ENCODE assay signal across 24 mouse cellular contexts in the genomic region with DNA sequence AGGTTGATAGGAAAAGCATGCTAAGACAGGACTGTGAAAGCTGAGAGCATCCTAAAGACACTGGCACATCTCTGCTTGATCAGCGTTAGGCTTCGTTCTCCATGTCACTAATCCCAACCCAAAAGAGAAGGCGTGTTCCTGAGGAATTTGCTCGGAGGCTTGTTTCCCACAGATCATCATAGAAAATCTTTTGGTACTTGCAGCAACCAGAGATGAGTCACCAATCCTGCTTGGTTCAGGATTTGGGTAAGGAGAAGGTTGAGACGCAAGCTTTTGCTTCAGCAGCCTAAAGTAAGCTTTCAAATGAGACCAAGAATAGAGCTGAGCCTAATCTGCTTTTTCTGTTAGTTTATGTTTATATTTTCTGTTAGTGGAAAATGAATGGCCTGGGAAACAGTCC.
"Had no signal": no experiment of that assay in that cellular context is flagged by ENCODE, and none has a peak within 500 bp of the region (broad histone marks: within the 10 kb centered on the region; RNA-seq: fewer than 3 reads in every experiment).

No protein-coding gene starts in this region.

- ATAC-seq: inflammation-experienced regulatory T-cells, adult 6 months; intestine, postnatal 0 days; liver, embryonic 12.5 days had no signal

- H3K4me1 ChIP-seq: heart, embryonic 10.5 days; heart, embryonic 12.5 days; hindbrain, embryonic 10.5 days; hindbrain, embryonic 12.5 days; intestine, embryonic 15.5 days; liver, embryonic 12.5 days had no signal

- H3K36me3 ChIP-seq: heart, embryonic 10.5 days; heart, embryonic 12.5 days; hindbrain, embryonic 10.5 days; hindbrain, embryonic 12.5 days; intestine, embryonic 15.5 days; limb, embryonic 12.5 days; liver, embryonic 12.5 days had no signal

- H3K9ac ChIP-seq: heart, embryonic 12.5 days; hindbrain, embryonic 12.5 days; hindbrain, embryonic 14.5 days; intestine, embryonic 15.5 days; limb, embryonic 12.5 days; liver, embryonic 12.5 days; liver, embryonic 14.5 days had no signal

- H3K4me2 ChIP-seq: heart, embryonic 12.5 days; hindbrain, embryonic 12.5 days; hindbrain, embryonic 14.5 days; intestine, embryonic 15.5 days; limb, embryonic 12.5 days; liver, embryonic 12.5 days had no signal

- DNase-seq: gastrocnemius, adult 2 months; gastrocnemius, postnatal 10 days; gastrocnemius, postnatal 25 days; heart, adult 18-20 months; heart, postnatal 10 days; heart, postnatal 4 days; kidney, adult 18-20 months; kidney, adult 8-10 months; kidney, postnatal 10 days; kidney, postnatal 25 days; kidney, postnatal 4 days; layer of hippocampus, postnatal 36 days had no signal

- H3K9me3 ChIP-seq: heart, embryonic 10.5 days; heart, embryonic 12.5 days; hindbrain, embryonic 10.5 days; hindbrain, embryonic 12.5 days; intestine, embryonic 15.5 days; limb, embryonic 12.5 days; liver, embryonic 12.5 days had no signal

- H3K27ac ChIP-seq: gastrocnemius, adult 2 months; heart, embryonic 10.5 days; hindbrain, embryonic 10.5 days; hindbrain, embryonic 12.5 days; hindbrain, embryonic 14.5 days; intestine, embryonic 15.5 days; layer of hippocampus, adult 2 months; limb, embryonic 12.5 days; liver, embryonic 12.5 days; liver, embryonic 14.5 days had no signal

- H3K4me3 ChIP-seq: gastrocnemius, adult 2 months; heart, embryonic 10.5 days; heart, embryonic 12.5 days; hindbrain, embryonic 10.5 days; hindbrain, embryonic 12.5 days; intestine, embryonic 15.5 days; layer of hippocampus, adult 2 months; limb, embryonic 12.5 days; liver, embryonic 12.5 days had no signal

- H3K27me3 ChIP-seq: heart, embryonic 12.5 days; hindbrain, embryonic 12.5 days; intestine, embryonic 15.5 days; limb, embryonic 12.5 days; liver, embryonic 12.5 days had no signal
